Mouse (Mus musculus): ENCODE data around the gene Klhl4.

The Klhl4 gene

GRCm38 (mm10) chrX:114473782-114474731 is at the start of gene Klhl4:
Klhl4 (plus strand) TSS chrX:114474333.
- DNase-seq (ENCODE audit: low spot score in 2 of 2), result no peak

- no peak for DNase-seq (ENCODE audit: low spot score in 2 of 2)
These were observed 10.0 kb downstream of the Klhl4 start for GRCm38 (mm10) chrX:114484153-114484552.

DNA sequence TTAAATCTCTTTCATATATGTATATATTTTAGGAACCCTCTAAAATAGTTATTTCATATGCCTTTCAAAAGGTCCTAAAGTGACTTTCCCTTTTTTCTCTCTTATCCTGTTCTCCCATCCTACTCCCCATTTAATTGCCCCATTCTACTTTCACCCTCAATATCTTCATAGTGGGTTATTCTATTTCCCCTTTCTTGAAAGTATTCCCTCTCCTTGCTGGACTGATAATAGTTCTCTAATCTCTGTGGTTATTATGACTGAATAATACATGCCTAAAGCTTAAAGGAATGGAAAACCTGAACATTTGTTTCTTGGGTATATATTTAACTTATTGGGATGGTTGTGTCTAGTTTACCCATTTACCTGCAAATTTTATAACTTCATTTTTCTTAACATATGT is 12.6 kb downstream of the Klhl4 start:
- no peak for DNase-seq (ENCODE audit: low spot score in 2 of 2)

GRCm38 (mm10) chrX:114558141-114558540 is 84.0 kb downstream of the Klhl4 start:
- no peak for DNase-seq (ENCODE audit: low spot score in 2 of 2)

DNA sequence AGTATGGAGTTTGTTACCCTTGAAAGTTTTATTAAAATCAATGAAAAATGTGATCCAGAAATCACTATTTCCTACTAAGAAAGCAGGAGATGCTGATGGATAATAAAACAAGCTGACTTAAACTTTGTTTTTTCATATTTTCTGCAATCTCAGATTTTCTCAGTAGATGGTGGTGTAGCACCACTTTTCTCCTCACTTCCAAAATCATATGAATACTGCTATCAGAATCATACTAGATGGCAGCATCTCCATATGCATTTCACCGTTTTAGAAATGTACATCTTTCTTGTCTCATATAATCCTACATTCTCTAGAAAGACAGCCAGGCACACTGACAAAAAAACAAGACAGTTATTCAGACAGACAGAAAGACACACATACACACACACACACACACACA is 108.2 kb downstream of the Klhl4 start:
- DNase-seq (ENCODE audit: low spot score in 2 of 2), result no peak

Measured in thymus, postnatal 10 days (tissue).